Comparison of ENCODE assay signal across 20 mouse cellular contexts in genomic region chr3:61396728-61397127, GRCm38 (mm10). TPM values are rescaled to one million over a fixed set of nuclear protein-coding genes. Genes with fewer than 3 reads are reported as not detected.
A peak's percentile ranks its signal among the peaks of the same experiment; 100 is the strongest.
DNase-seq lines count a peak whose midpoint lies in the region; ATAC-seq and TF ChIP-seq lines count a peak whose summit lies in the region.
"Had no signal": no experiment of that assay in that cellular context is flagged by ENCODE, and none has a peak within 500 bp of the region (broad histone marks: within the 10 kb centered on the region; RNA-seq: fewer than 3 reads in every experiment).

No protein-coding gene starts in this region.

- no peak for ATAC-seq in hindbrain, embryonic 14.5 days (ENCODE audit: low FRiP score)
- peak; percentile 74 for ATAC-seq in midbrain, embryonic 12.5 days (ENCODE audit: low FRiP score, low read depth)
- ATAC-seq: intestine, embryonic 16.5 days; Patski had no signal

- H3K27ac ChIP-seq in hindbrain, embryonic 10.5 days: peak overlapping the region; percentile 45; the same call in 1 of the 2 replicates
- no peak overlapping the region for H3K27ac ChIP-seq in hindbrain, embryonic 14.5 days
- no peak overlapping the region for H3K27ac ChIP-seq in midbrain, embryonic 12.5 days (replicated peaks)
- H3K27ac ChIP-seq: embryonic facial prominence, embryonic 15.5 days had no signal

- no peak for TF ChIP-seq CTCF in brain, embryonic 14.5 days (IDR thresholded peaks at IDR 0.05; ENCODE audit: borderline replicate concordance, extremely low read depth, insufficient read depth, insufficient read length)

- no peak for DNase-seq in hindbrain, embryonic 10.5 days (ENCODE audit: low spot score)
- no peak for DNase-seq in hindbrain, embryonic 14.5 days (ENCODE audit: low spot score)
- peak; percentile 88 for DNase-seq in Muller cell, postnatal 12 days (ENCODE audit: inconsistent ontology term)
- DNase-seq in brain, embryonic 14.5 days (ENCODE audit: low read depth): peak; percentile 53
- DNase-seq in kidney, postnatal 25 days: no peak
- no peak for DNase-seq in kidney, adult 8-10 months
- DNase-seq in thymus, postnatal 14 days: no peak
- DNase-seq: adrenal gland, adult 2 months; gastrocnemius, postnatal 36 days; kidney, postnatal 36 days; layer of hippocampus, postnatal 36 days; thymus, postnatal 36 days had no signal

- H3K4me3 ChIP-seq in hindbrain, embryonic 10.5 days: no peak overlapping the region
- H3K4me3 ChIP-seq in hindbrain, embryonic 14.5 days (replicated peaks; ENCODE audit: low read length): no peak overlapping the region
- no peak overlapping the region for H3K4me3 ChIP-seq in midbrain, embryonic 12.5 days
- H3K4me3 ChIP-seq: embryonic facial prominence, embryonic 15.5 days had no signal

- no peaks in the 10 kb centered on the region for H3K36me3 ChIP-seq in hindbrain, embryonic 10.5 days
- H3K36me3 ChIP-seq in hindbrain, embryonic 14.5 days (replicated peaks; ENCODE audit: control insufficient read depth, insufficient read depth): no peaks in the 10 kb centered on the region
- no peaks in the 10 kb centered on the region for H3K36me3 ChIP-seq in midbrain, embryonic 12.5 days
- H3K36me3 ChIP-seq: embryonic facial prominence, embryonic 15.5 days had no signal

- 21% methylated on average over 2 of the region's 2 CpGs for WGBS in hindbrain, embryonic 10.5 days
- 14% methylated on average over 2 of the region's 2 CpGs for WGBS in hindbrain, embryonic 14.5 days
- whole genome bisulfite sequencing in midbrain, embryonic 12.5 days: 16% methylated on average over 2 of the region's 2 CpGs

- H3K27me3 ChIP-seq in hindbrain, embryonic 10.5 days (ENCODE audit: insufficient read depth, poor library complexity, severe bottlenecking): no peaks in the 10 kb centered on the region
- no peaks in the 10 kb centered on the region for H3K27me3 ChIP-seq in hindbrain, embryonic 14.5 days (ENCODE audit: control insufficient read depth, insufficient read depth, low read length)
- no peaks in the 10 kb centered on the region for H3K27me3 ChIP-seq in midbrain, embryonic 12.5 days
- H3K27me3 ChIP-seq: embryonic facial prominence, embryonic 15.5 days; Patski had no signal

- no peak overlapping the region for H3K9ac ChIP-seq in hindbrain, embryonic 14.5 days
- H3K9ac ChIP-seq in midbrain, embryonic 12.5 days (replicated peaks): no peak overlapping the region
- H3K9ac ChIP-seq: embryonic facial prominence, embryonic 15.5 days had no signal

- H3K4me2 ChIP-seq in hindbrain, embryonic 14.5 days (replicated peaks): no peak overlapping the region
- H3K4me2 ChIP-seq in midbrain, embryonic 12.5 days (replicated peaks): no peak overlapping the region
- H3K4me2 ChIP-seq: embryonic facial prominence, embryonic 15.5 days had no signal

- peaks cover 19% of the 10 kb centered on the region for H3K4me1 ChIP-seq in hindbrain, embryonic 10.5 days (replicated peaks)
- no peaks in the 10 kb centered on the region for H3K4me1 ChIP-seq in hindbrain, embryonic 14.5 days (replicated peaks; ENCODE audit: control insufficient read depth, insufficient read depth, low read length)
- peaks cover 9% of the 10 kb centered on the region for H3K4me1 ChIP-seq in midbrain, embryonic 12.5 days
- H3K4me1 ChIP-seq: embryonic facial prominence, embryonic 15.5 days had no signal

- TF ChIP-seq POLR2A in brain, embryonic 14.5 days (IDR thresholded peaks at IDR 0.05; ENCODE audit: borderline replicate concordance, extremely low read depth, insufficient read depth, insufficient read length, poor library complexity, severe bottlenecking): no peak

- H3K9me3 ChIP-seq in hindbrain, embryonic 10.5 days: no peaks in the 10 kb centered on the region
- H3K9me3 ChIP-seq in hindbrain, embryonic 14.5 days (ENCODE audit: control insufficient read depth, low read length): no peaks in the 10 kb centered on the region
- H3K9me3 ChIP-seq in midbrain, embryonic 12.5 days: no peaks in the 10 kb centered on the region
- H3K9me3 ChIP-seq: embryonic facial prominence, embryonic 15.5 days had no signal

RNA-seq across cellular contexts. Expression of gene B430305J03Rik, which starts 31.0 kb away (rescaled TPM):
- polyA plus RNA-seq in hindbrain, embryonic 10.5 days (2016; fragmentation: Nextera tagmentation; extraction: Ambion mirVana): not detected in 2 replicates
- polyA plus RNA-seq in hindbrain, embryonic 14.5 days (2014; fragmentation: Nextera tagmentation; extraction: Ambion mirVana): not detected in 2 replicates
- polyA plus RNA-seq in brain, embryonic 14.5 days (2012; rRNA removed): 0.38 and 0.68 TPM in 2 replicates
- polyA plus RNA-seq in midbrain, embryonic 12.5 days (2016; fragmentation: Nextera tagmentation; extraction: Ambion mirVana): not detected in 2 replicates
- polyA plus RNA-seq: embryonic facial prominence, embryonic 15.5 days; heart, embryonic 16.5 days; intestine, embryonic 16.5 days; limb, embryonic 11.5 days; liver, embryonic 16.5 days; stomach, embryonic 16.5 days had no signal

RNA-seq across cellular contexts. Expression of gene Rap2b, which starts 35.3 kb away (rescaled TPM):
- polyA plus RNA-seq in hindbrain, embryonic 10.5 days (2016; fragmentation: Nextera tagmentation; extraction: Ambion mirVana): 10.8 and 11.6 TPM in 2 replicates
- 12.4 and 13.1 TPM in 2 replicates for polyA plus RNA-seq in hindbrain, embryonic 14.5 days (2014; fragmentation: Nextera tagmentation; extraction: Ambion mirVana)
- polyA plus RNA-seq in brain, embryonic 14.5 days (2012; rRNA removed): 8.7 and 9.5 TPM in 2 replicates
- polyA plus RNA-seq in midbrain, embryonic 12.5 days (2016; fragmentation: Nextera tagmentation; extraction: Ambion mirVana): 12.6 and 15.0 TPM in 2 replicates

Comparison
In these comparisons a context has a peak if more than half of its experiments do, and no peak if none do; other contexts are left out.
1. DNase-seq: peak in Muller cell, postnatal 12 days (single experiment) and brain, embryonic 14.5 days (single experiment); none in hindbrain, embryonic 10.5 days (single experiment), hindbrain, embryonic 14.5 days (single experiment), kidney, postnatal 25 days (0 of 2), kidney, adult 8-10 months (0 of 2) and thymus, postnatal 14 days (single experiment).